Mouse (Mus musculus): ENCODE results near the gene Syne1.

The Syne1 gene

DNA sequence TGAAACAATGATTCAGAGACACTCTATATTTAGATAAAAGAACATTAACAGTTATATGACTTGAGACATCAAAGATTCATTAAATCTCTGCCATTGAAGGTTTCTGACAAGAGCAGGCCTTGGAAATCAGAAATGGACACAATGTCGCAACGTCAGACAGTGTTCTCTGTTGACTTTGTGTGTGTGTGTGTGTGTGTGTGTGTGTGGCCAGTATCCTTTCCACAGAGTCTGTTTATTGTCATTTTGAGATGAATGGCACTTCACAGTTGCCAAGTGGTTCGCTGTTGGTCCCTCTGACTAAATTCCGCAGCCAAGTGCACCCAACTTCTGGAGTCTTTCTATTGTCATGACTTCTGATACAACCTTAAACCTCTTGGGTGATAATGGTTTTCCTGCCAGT, 577.0 kb downstream of the Syne1 start:
- DNase-seq (ENCODE audit: low spot score), result no peak

DNA sequence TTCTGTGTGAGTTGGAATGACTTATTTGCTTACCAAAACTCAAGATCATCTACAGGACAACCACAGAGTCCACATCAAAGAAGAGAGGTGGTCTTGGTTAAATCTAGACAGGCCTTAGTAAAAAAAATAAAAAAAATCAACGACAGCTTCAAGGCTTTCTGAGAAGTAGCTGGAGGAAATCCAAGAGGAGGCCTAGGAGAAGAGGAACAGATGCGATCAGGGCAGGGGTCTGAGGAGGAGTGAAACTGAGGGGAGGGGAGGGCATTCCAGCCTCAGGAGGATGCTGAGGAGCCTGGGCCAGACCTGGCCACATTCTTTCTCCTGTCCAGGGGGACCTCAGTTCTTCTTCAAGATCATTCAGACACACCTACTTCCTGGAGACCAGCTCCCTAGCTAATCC, 579.3 kb downstream of the Syne1 start:
- no peak for DNase-seq (ENCODE audit: low spot score)

DNA sequence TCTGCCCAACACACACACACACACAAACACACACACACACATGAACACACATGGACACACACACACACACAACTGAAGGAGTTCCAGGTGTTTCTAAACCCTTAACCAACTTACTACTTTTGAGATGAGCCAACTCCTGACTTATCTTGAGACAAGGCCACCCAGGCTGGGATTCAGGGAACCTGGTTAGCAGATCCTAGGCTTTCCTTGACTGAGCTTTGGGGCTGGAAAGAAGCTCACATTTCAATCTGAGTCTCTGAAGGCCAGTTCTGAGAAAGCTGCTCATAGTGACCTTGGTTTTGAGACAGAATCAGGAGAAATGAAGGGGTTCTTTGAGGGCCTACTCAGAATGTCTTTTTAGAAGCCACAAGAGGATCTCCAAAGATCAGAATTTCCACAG, 579.7 kb downstream of the Syne1 start:
- DNase-seq (ENCODE audit: low spot score), result no peak

DNA sequence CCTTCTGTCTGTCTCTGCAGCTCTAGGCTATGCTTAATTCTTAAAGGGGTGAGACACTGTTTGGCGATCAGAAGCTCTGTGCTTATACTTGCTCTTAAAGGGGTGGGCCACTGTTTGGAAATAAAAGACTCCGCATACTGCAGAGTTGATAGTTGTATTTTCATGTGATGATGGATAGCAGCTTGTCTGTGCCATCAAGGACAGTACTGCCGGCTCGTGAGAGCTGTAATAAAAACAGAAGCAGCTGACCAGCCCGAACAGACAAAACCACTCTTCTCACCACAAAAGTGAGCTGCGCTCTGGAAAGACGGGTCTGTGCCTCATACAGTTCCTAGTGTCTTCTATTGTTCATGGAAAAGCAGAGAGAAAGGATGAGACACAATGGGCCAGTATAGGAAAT, 580.1 kb downstream of the Syne1 start:
- no peak for DNase-seq (ENCODE audit: low spot score)

Measured in lung, postnatal 25 days (tissue).